Mouse (Mus musculus): ENCODE results near the gene Gm17654. TPM values are rescaled to one million over a fixed set of nuclear protein-coding genes. Genes with fewer than 3 reads are reported as not detected.
"Not testable (repeated sequence)": the region's sequence is repeated elsewhere in the genome, so short reads cannot be mapped to it uniquely, and the experiment has no call there.

Gene Gm17654
- polyA plus RNA-seq (2012; rRNA removed) = not detected in 2 replicates

- H3K4me3 ChIP-seq (ENCODE audit: insufficient read depth, low read length); H3K4me1 ChIP-seq (ENCODE audit: control insufficient read depth, insufficient read depth, low read length); H3K27ac ChIP-seq (ENCODE audit: insufficient read depth, low read length): not testable (repeated sequence)
Measured at GRCm38 (mm10) chr14:43579046-43579445, at the start of gene Gm17654. TSS of gene Gm17654 (minus strand) at chr14:43579146.

GRCm38 (mm10) chr14:43607913-43608312, 29.0 kb upstream of the Gm17654 start, which contains the start of gene Gm10375:
TSS of gene Gm10375 (minus strand) at chr14:43608013.
- not testable (repeated sequence) for H3K4me3 ChIP-seq (ENCODE audit: insufficient read depth, low read length); H3K27ac ChIP-seq (ENCODE audit: insufficient read depth, low read length); H3K4me1 ChIP-seq (ENCODE audit: control insufficient read depth, insufficient read depth, low read length)

- not testable (repeated sequence) for H3K4me3 ChIP-seq (ENCODE audit: insufficient read depth, low read length); H3K4me1 ChIP-seq (ENCODE audit: control insufficient read depth, insufficient read depth, low read length); H3K27ac ChIP-seq (ENCODE audit: insufficient read depth, low read length)
Measured at GRCm38 (mm10) chr14:43577969-43578368, 977 bp downstream of the Gm17654 start.

GRCm38 (mm10) chr14:43552271-43552670, 26.7 kb downstream of the Gm17654 start:
- H3K27ac ChIP-seq (ENCODE audit: insufficient read depth, low read length); H3K4me1 ChIP-seq (ENCODE audit: control insufficient read depth, insufficient read depth, low read length); H3K4me3 ChIP-seq (ENCODE audit: insufficient read depth, low read length): not testable (repeated sequence)

- H3K27ac ChIP-seq (ENCODE audit: insufficient read depth, low read length); H3K4me3 ChIP-seq (ENCODE audit: insufficient read depth, low read length); H3K4me1 ChIP-seq (ENCODE audit: control insufficient read depth, insufficient read depth, low read length): not testable (repeated sequence)
Measured at GRCm38 (mm10) chr14:43546281-43546680, 32.7 kb downstream of the Gm17654 start.

GRCm38 (mm10) chr14:43543276-43543675, 35.7 kb downstream of the Gm17654 start, which contains the start of gene Gm5799:
TSS of gene Gm5799 (plus strand) at chr14:43543576.
- not testable (repeated sequence) for H3K4me3 ChIP-seq (ENCODE audit: insufficient read depth, low read length); H3K4me1 ChIP-seq (ENCODE audit: control insufficient read depth, insufficient read depth, low read length); H3K27ac ChIP-seq (ENCODE audit: insufficient read depth, low read length)

GRCm38 (mm10) chr14:43538144-43538543, 40.8 kb downstream of the Gm17654 start:
- not testable (repeated sequence) for H3K27ac ChIP-seq (ENCODE audit: insufficient read depth, low read length); H3K4me1 ChIP-seq (ENCODE audit: control insufficient read depth, insufficient read depth, low read length); H3K4me3 ChIP-seq (ENCODE audit: insufficient read depth, low read length)

- H3K27ac ChIP-seq (ENCODE audit: insufficient read depth, low read length); H3K4me3 ChIP-seq (ENCODE audit: insufficient read depth, low read length): not testable (repeated sequence)
Measured at GRCm38 (mm10) chr14:43532387-43532786, 46.6 kb downstream of the Gm17654 start.

GRCm38 (mm10) chr14:43532011-43532383, 46.9 kb downstream of the Gm17654 start:
- H3K4me3 ChIP-seq (ENCODE audit: insufficient read depth, low read length); H3K4me1 ChIP-seq (ENCODE audit: control insufficient read depth, insufficient read depth, low read length); H3K27ac ChIP-seq (ENCODE audit: insufficient read depth, low read length): not testable (repeated sequence)

More at GRCm38 (mm10) chr14:43532387-43532786, 46.6 kb downstream of the Gm17654 start:
- not testable (repeated sequence) for H3K4me1 ChIP-seq (ENCODE audit: control insufficient read depth, insufficient read depth, low read length)

- not testable (repeated sequence) for H3K4me1 ChIP-seq (ENCODE audit: control insufficient read depth, insufficient read depth, low read length); H3K4me3 ChIP-seq (ENCODE audit: insufficient read depth, low read length)
Measured at GRCm38 (mm10) chr14:43531052-43532010, 47.6 kb downstream of the Gm17654 start.

More at GRCm38 (mm10) chr14:43531052-43532010, 47.6 kb downstream of the Gm17654 start:
- H3K27ac ChIP-seq (ENCODE audit: insufficient read depth, low read length) = not testable (repeated sequence)

Other genes starting within 250 kb of the Gm17654 start
- gene 1700001F09Rik, start 231.3 kb downstream of the Gm17654 start, polyA plus RNA-seq (2012; rRNA removed) = not detected in 2 replicates
- not detected in 2 replicates for gene Gm8138, start 162.8 kb downstream of the Gm17654 start, polyA plus RNA-seq (2012; rRNA removed)
- gene Gm5799, start 35.6 kb downstream of the Gm17654 start, polyA plus RNA-seq (2012; rRNA removed) = not detected in 2 replicates
- gene Gm10375, start 28.9 kb upstream of the Gm17654 start, polyA plus RNA-seq (2012; rRNA removed) = not detected in 2 replicates
- gene Gm8165, start 98.1 kb upstream of the Gm17654 start, polyA plus RNA-seq (2012; rRNA removed) = not detected in 2 replicates
- 0.29 and 0.44 TPM in 2 replicates for gene Gm7324, start 118.7 kb upstream of the Gm17654 start, polyA plus RNA-seq (2012; rRNA removed)
- gene Gm16506, start 148.3 kb upstream of the Gm17654 start, polyA plus RNA-seq (2012; rRNA removed) = not detected in 2 replicates
- gene Gm6526, start 168.7 kb upstream of the Gm17654 start, polyA plus RNA-seq (2012; rRNA removed) = not detected in 2 replicates
- gene Gm8180, start 205.6 kb upstream of the Gm17654 start, polyA plus RNA-seq (2012; rRNA removed) = not detected in 2 replicates

Data from cortical plate, adult 2 months (tissue).